Mouse (Mus musculus): ENCODE results near the gene Prkar1a.

Gene Prkar1a

GRCm38 (mm10) chr11:109704311-109705205, 55.4 kb downstream of the Prkar1a start:
- in situ Hi-C loops (cut with MboI, MseI), result no loop called here

DNA sequence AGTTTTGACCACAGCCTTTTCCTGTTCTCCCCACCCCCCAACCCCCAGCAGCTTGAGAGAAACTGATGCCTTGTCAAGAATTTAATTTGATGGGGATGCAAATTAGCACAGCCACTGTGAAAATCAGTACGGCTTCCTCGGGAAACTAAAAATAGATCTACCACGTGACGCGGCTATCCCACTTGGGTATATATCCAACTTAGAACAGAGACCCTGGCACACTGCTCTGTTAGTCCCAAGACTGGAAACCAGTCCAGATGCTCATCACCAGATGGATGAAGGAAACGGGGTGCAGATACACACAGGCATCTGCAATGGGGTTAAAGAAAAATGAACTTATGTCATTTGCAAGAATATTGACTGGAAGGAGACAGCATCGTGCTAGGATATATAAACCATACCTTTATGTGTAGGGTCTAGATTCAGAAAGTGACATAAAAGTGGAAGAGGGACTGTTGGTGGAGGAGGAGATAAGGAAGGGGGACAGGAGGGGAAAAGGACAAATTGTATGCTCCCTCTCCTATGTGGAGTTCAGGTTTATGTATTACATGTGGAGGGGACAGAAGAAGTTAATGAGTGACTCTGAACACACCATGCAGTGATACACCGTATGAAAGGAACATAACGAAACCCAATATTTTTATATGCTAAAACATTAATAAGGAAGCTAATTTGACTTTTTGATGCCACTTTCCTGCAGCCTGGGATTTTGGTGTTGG, 56.3 kb downstream of the Prkar1a start:
- in situ Hi-C loops (cut with MboI, MseI), result no loop called here

GRCm38 (mm10) chr11:109706055-109706412, 56.8 kb downstream of the Prkar1a start:
- in situ Hi-C loops (cut with MboI, MseI), result no loop called here

DNA sequence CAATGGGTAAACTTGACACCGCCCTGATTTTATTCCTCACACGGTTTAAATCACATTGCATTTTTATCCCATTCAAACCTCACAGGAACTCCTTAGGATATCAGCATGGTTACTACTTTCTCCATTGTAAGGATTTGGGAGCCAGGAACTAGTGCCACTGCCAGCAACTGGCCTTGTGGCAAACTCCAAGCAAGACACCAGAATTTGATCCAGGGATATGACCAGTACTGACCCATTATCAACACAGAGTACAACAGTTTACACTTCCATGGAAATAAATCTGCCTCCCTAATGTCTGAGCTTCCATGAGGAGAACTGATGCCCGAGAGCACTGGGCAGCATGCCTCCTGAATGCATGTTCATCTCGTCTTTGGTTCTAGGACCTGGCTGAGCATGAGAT, 57.4 kb downstream of the Prkar1a start:
- in situ Hi-C loops (cut with MboI, MseI), result no loop called here

DNA sequence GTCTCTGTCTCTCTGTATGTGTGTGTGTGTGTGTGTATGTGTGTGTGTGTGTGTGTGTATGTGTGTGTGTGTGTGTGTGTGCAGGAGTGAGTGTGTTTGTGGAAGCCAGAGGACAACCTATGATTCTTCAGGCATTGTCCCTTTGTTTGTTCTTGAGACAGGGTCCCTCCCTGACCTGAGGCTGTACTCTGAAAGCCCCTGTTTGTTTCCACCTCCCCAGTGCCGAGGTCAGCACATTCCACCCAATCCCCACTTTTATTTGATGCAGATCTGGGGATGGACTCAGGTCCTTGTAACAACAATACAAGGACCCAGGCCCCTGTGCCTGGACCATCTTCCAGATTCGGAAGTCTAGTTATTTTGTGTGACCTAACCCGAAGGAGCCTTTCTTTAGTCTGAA, 58.2 kb downstream of the Prkar1a start:
- in situ Hi-C loops (cut with MboI, MseI), result no loop called here

GRCm38 (mm10) chr11:109708786-109709185, 59.6 kb downstream of the Prkar1a start:
- in situ Hi-C loops (cut with MboI, MseI), result no loop called here

DNA sequence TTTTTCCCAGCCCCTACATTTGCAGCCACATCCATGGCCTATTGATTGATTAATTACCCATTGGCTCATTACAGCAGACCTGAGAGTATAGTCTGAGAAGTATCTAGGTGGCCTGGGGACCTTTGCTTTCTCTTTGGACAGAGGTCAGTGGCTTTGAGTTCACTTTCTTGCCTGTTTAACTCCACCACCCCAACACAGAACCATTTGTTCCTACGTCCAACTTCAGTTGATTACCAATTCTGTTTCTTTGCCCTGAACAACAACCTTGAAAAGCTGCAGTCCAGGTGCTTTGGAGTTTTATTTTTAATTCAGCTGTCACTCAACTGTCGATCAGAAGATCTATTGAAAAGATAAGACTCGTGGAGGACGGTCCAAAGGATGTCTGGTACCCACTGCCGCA, 60.3 kb downstream of the Prkar1a start:
- in situ Hi-C loops (cut with MboI, MseI), result no loop called here

- in situ Hi-C loops (cut with MboI, MseI), result loop anchor here in 1 of 2 experiments (5.0 to 10.0 kb wide), 2 partner anchors 37 to 1100 kb away; no protein-coding TSS in a partner anchor
These were observed 65.4 kb downstream of the Prkar1a start for GRCm38 (mm10) chr11:109714341-109715247.

DNA sequence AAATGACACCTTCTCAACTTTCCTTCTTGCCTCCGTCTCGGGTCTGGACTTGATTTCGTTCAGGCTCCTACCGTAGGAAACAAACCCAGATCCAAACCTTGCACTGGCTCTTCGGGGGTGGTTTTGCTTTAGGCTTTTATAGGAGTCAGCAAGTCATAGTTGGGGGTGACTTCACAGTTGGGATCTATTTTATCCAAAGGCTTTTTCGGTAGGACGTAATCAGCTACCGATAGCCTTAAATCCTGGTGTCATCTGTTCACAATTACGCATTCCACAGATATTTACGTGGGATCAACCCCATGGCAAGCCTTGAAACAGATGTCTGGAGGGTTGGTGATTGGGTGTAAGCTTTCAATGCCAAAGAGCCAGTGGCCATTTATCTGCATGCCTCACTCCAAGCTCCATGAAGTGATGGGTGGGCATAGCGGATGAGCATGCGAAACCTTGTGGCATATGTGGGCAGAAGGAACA, 66.1 kb downstream of the Prkar1a start:
- in situ Hi-C loops (cut with MboI, MseI), result loop anchor here in 1 of 2 experiments (5.0 to 10.0 kb wide), 2 partner anchors 38 to 1101 kb away; no protein-coding TSS in a partner anchor

- in situ Hi-C loops (cut with MboI, MseI), result loop anchor here in 1 of 2 experiments (5.0 to 10.0 kb wide), 2 partner anchors 40 to 1102 kb away; no protein-coding TSS in a partner anchor
These were observed 67.8 kb downstream of the Prkar1a start for GRCm38 (mm10) chr11:109716981-109717380.

DNA sequence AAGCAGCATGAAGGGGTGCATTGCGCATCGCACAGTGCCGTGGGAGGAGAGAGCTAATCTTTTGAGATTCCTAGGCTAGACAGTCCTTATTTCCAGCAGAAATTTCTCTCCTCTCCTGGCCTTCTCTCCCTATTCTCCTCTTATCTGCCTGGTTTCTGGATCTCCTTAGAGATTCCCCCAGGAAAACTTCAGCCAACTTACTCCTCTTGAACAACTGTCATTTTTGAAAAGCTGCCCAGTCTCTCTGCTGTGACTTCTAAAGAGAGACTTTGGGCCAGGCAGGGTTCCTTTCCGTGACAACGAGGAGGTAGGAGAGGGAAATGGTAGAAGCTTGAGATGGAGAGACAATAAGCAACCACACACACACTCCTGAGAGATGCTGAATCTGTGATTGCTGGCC, 68.2 kb downstream of the Prkar1a start:
- in situ Hi-C loops (cut with MboI, MseI), result loop anchor here in 1 of 2 experiments (5.0 to 10.0 kb wide), 2 partner anchors 40 to 1103 kb away; no protein-coding TSS in a partner anchor

- in situ Hi-C loops (cut with MboI, MseI), result loop anchor here in 1 of 2 experiments (5.0 to 10.0 kb wide), 2 partner anchors 41 to 1103 kb away; no protein-coding TSS in a partner anchor
These were observed 69.0 kb downstream of the Prkar1a start for GRCm38 (mm10) chr11:109717966-109718895.

Data from T-helper 17 cell (primary cell).